28 mouse cellular contexts compared by ENCODE assay signal in the genomic region with DNA sequence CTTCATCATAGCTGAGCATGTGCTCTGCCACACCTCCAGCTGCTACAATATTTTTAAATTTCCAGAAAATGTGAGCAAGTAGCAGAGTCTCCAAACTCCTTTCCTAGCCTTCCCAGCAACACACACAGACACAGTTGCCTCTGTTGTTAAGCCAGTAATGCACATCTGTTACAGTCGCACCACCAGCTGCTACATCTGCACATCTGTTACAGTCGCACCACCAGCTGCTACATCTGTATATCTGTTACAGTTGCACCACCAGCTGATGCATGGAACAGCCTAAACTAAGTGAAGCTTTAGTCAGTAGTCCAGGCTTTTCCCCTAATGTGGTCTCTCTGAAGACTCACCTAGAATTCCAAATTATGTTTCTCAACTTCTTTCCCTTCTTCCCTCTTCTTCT. TPM values are rescaled to one million over a fixed set of nuclear protein-coding genes. Genes with fewer than 3 reads are reported as not detected.
DNase-seq lines count a peak whose midpoint lies in the region; ATAC-seq and TF ChIP-seq lines count a peak whose summit lies in the region.
"Had no signal": no experiment of that assay in that cellular context is flagged by ENCODE, and none has a peak within 500 bp of the region (broad histone marks: within the 10 kb centered on the region; RNA-seq: fewer than 3 reads in every experiment).

No protein-coding gene starts in this region.

- H3K27me3 ChIP-seq in C2C12 (ENCODE audit: control insufficient read depth, insufficient read depth, insufficient read length) = no peaks in the 10 kb centered on the region
- H3K27me3 ChIP-seq: embryonic facial prominence, embryonic 13.5 days; forebrain, embryonic 13.5 days; forebrain, embryonic 15.5 days; Patski had no signal

- peaks cover 39% of the 10 kb centered on the region for H3K36me3 ChIP-seq in C2C12 (ENCODE audit: control insufficient read depth, insufficient read depth)

- H3K4me3 ChIP-seq in C2C12 (ENCODE audit: insufficient read depth, poor library complexity, severe bottlenecking) = no peak overlapping the region
- H3K4me3 ChIP-seq: embryonic facial prominence, embryonic 13.5 days; forebrain, embryonic 13.5 days; forebrain, embryonic 15.5 days had no signal

- ATAC-seq in frontal cortex, adult (ENCODE audit: low TSS enrichment) = peak; percentile 71; the same call in 1 of the 2 replicates
- ATAC-seq: activated CD4-positive, CD25-positive, alpha-beta regulatory T cell, adult 4 months; forebrain, embryonic 13.5 days; forebrain, embryonic 15.5 days; forebrain, postnatal 0 days; Patski had no signal

- no peak overlapping the region for H3ac ChIP-seq in C2C12 (ENCODE audit: control insufficient read depth, insufficient read length, low read depth)

- DNase-seq in frontal cortex, postnatal 25 days (ENCODE audit: low spot score in 2 of 2) = no peak
- DNase-seq in 3T3-L1 (ENCODE audit: low read depth, low spot score) = peak; percentile 44
- DNase-seq in brain, adult 2 months (ENCODE audit: low read depth, low spot score) = peak; percentile 29
- DNase-seq in embryo, embryonic 11 days = no peak
- no peak for DNase-seq in adrenal gland, adult (ENCODE audit: inconsistent age in 2 of 2, low spot score in 1 of 2)
- DNase-seq in gastrocnemius, postnatal 10 days = no peak
- DNase-seq: adrenal gland, adult 8-10 months; adrenal gland, postnatal 14 days; adrenal gland, postnatal 36 days; B cell, adult 2 months; cerebellum, adult 11 months; cerebellum, adult 18-20 months; cerebellum, adult 8-10 months; cerebellum, adult 9-11 months; cerebellum, postnatal 14 days; cerebellum, postnatal 36 days; forebrain, postnatal 0 days had no signal

- peaks cover 58% of the 10 kb centered on the region for H3K79me2 ChIP-seq in C2C12 (ENCODE audit: control insufficient read depth, insufficient read depth)

- no peak for TF ChIP-seq CTCF in C2C12 (IDR thresholded peaks at IDR 0.05; ENCODE audit: control insufficient read depth, insufficient read depth, insufficient read length)

- H3K79me3 ChIP-seq in C2C12 (ENCODE audit: low read depth) = peaks cover 15% of the 10 kb centered on the region

TF ChIP-seq in C2C12, 6 proteins besides CTCF, POLR2A, EP300 and RAD21:
- TF ChIP-seq MYOD1 (IDR thresholded peaks at IDR 0.05; ENCODE audit: control insufficient read depth, insufficient read length, low read depth) (peak; percentile 61), MAX (IDR thresholded peaks at IDR 0.05) (peak; percentile 6), USF1 (IDR thresholded peaks at IDR 0.05; ENCODE audit: low read depth) (no peak)

RNA-seq across cellular contexts. Expression of a gene that starts 35.6 kb away (rescaled TPM):
- polyA plus RNA-seq in C2C12 (2012; fragmentation: generic; extraction: Trizol) = 18.4 TPM
- total RNA-seq in gastrocnemius, postnatal 10 days (2021) = 10 to 100 TPM in 1 of 2 experiments, 1 to 10 TPM in 1; 9.3 to 14.2 TPM

RNA-seq across cellular contexts. Expression of a gene that starts 39.1 kb away (rescaled TPM):
- polyA plus RNA-seq in C2C12 (2012; fragmentation: generic; extraction: Trizol) = 1.5 TPM
- total RNA-seq in gastrocnemius, postnatal 10 days (2021) = 1 to 10 TPM; 3.0 to 3.6 TPM

RNA-seq across cellular contexts. Expression of a gene that starts 42.2 kb away (rescaled TPM):
- polyA plus RNA-seq in C2C12 (2012; fragmentation: generic; extraction: Trizol) = not detected
- total RNA-seq in gastrocnemius, postnatal 10 days (2021) = under 1 TPM in 1 of 2 experiments, not detected in 1; 0.14 TPM
- total RNA-seq: adrenal gland, adult 18-20 months; adrenal gland, postnatal 14 days; adrenal gland, postnatal 36 days; common myeloid progenitor, adult 5-6 weeks; ES-E14; forebrain, postnatal 0 days; gastrocnemius, adult 18-20 months had no signal
- polyA plus RNA-seq: activated CD4-positive, CD25-positive, alpha-beta regulatory T cell, adult 4 months; Patski had no signal

Comparison
In these comparisons a context has a peak if more than half of its experiments do, and no peak if none do; other contexts are left out.
1. DNase-seq: peak in 3T3-L1 (single experiment) and brain, adult 2 months (single experiment); none in frontal cortex, postnatal 25 days (0 of 2), embryo, embryonic 11 days (single experiment), adrenal gland, adult (0 of 2) and gastrocnemius, postnatal 10 days (single experiment).